Mouse (Mus musculus): Measurements from ENCODE around the gene Bspry. TPM values are rescaled to one million over a fixed set of nuclear protein-coding genes. Genes with fewer than 3 reads are reported as not detected.

Bspry gene
- polyA plus RNA-seq, 1 experiment from 2014 or later, result 2.6 TPM

GRCm38 (mm10) chr4:62519849-62520233 is 40.0 kb downstream of the Bspry start, which contains the start of gene Alad:
Gene Alad (minus strand): TSS chr4:62519918.
- peak within 1 kb of the TSS; percentile 88 for H3K27ac ChIP-seq (replicated peaks)
- WGBS, result under 1% methylated on average over 37 of the region's 37 CpGs
- peaks cover 25% of the 10 kb centered on the region for H3K36me3 ChIP-seq (replicated peaks)
- H3K9me3 ChIP-seq, result no peaks in the 10 kb centered on the region
- peak within 1 kb of the TSS; percentile 71 for H3K4me3 ChIP-seq
- DNase-seq (ENCODE audit: low spot score), result peak; percentile 92
- no peaks in the 10 kb centered on the region for H3K27me3 ChIP-seq (replicated peaks; ENCODE audit: low read depth, poor library complexity, severe bottlenecking)
- H3K4me1 ChIP-seq, result peaks cover 66% of the 10 kb centered on the region

GRCm38 (mm10) chr4:62520892-62521400 is 41.1 kb downstream of the Bspry start:
- Histone ChIP-seq H3K27ac (replicated peaks) (no peak overlapping the region), H3K4me3 (no peak overlapping the region; the same call in 1 of the 2 replicates), H3K4me1 (peaks cover 60% of the 10 kb centered on the region), H3K9me3 (no peaks in the 10 kb centered on the region), H3K36me3 (replicated peaks) (peaks cover 25% of the 10 kb centered on the region), H3K27me3 (replicated peaks; ENCODE audit: low read depth, poor library complexity, severe bottlenecking) (no peaks in the 10 kb centered on the region)
- DNase-seq (ENCODE audit: low spot score), result no peak
- 95% methylated on average over 2 of the region's 2 CpGs for WGBS

- under 1% methylated on average over 59 of the region's 59 CpGs for WGBS
- peak within 1 kb of the TSS; percentile 92 for H3K4me3 ChIP-seq
- no peaks in the 10 kb centered on the region for H3K9me3 ChIP-seq
- no peaks in the 10 kb centered on the region for H3K27me3 ChIP-seq (replicated peaks; ENCODE audit: low read depth, poor library complexity, severe bottlenecking)
- peak within 1 kb of the TSS; percentile 98 for H3K27ac ChIP-seq (replicated peaks)
- H3K4me1 ChIP-seq, result peaks cover 23% of the 10 kb centered on the region
- H3K36me3 ChIP-seq (replicated peaks), result peaks cover 25% of the 10 kb centered on the region
- DNase-seq (ENCODE audit: low spot score), result peak; percentile 97
Observed at GRCm38 (mm10) chr4:62524651-62525488, 45.0 kb downstream of the Bspry start, which contains the start of the genes Pole3 and 4933430I17Rik. Gene Pole3 (minus strand): TSS chr4:62525068. Gene 4933430I17Rik (plus strand): TSS chr4:62525369.

- WGBS, result 2% methylated on average over 10 of the region's 10 CpGs
- Histone ChIP-seq H3K4me1 (peaks cover 17% of the 10 kb centered on the region), H3K36me3 (replicated peaks) (peaks cover 25% of the 10 kb centered on the region), H3K27me3 (replicated peaks; ENCODE audit: low read depth, poor library complexity, severe bottlenecking) (no peaks in the 10 kb centered on the region), H3K4me3 (peak overlapping the region; percentile 92), H3K27ac (replicated peaks) (peak overlapping the region; percentile 98; the same call in 1 of the 2 replicates), H3K9me3 (no peaks in the 10 kb centered on the region)
- DNase-seq (ENCODE audit: low spot score), result no peak
Observed at GRCm38 (mm10) chr4:62525489-62525811, 45.6 kb downstream of the Bspry start.

- DNase-seq (ENCODE audit: low spot score), result no peak
- Histone ChIP-seq H3K4me3 (no peak overlapping the region), H3K9me3 (no peaks in the 10 kb centered on the region), H3K27ac (replicated peaks) (no peak overlapping the region), H3K36me3 (replicated peaks) (peaks cover 25% of the 10 kb centered on the region), H3K4me1 (peaks cover 21% of the 10 kb centered on the region), H3K27me3 (replicated peaks; ENCODE audit: low read depth, poor library complexity, severe bottlenecking) (no peaks in the 10 kb centered on the region)
- 67% methylated on average over 2 of the region's 2 CpGs for WGBS
Observed at GRCm38 (mm10) chr4:62526256-62526655, 46.4 kb downstream of the Bspry start.

- Histone ChIP-seq H3K4me3 (no peak overlapping the region), H3K27me3 (replicated peaks; ENCODE audit: low read depth, poor library complexity, severe bottlenecking) (no peaks in the 10 kb centered on the region), H3K9me3 (no peaks in the 10 kb centered on the region), H3K36me3 (replicated peaks) (peaks cover 13% of the 10 kb centered on the region), H3K4me1 (peaks cover 21% of the 10 kb centered on the region), H3K27ac (replicated peaks) (no peak overlapping the region)
- WGBS, result 81% methylated on average over 4 of the region's 4 CpGs
- no peak for DNase-seq (ENCODE audit: low spot score)
Observed at GRCm38 (mm10) chr4:62527655-62528054, 47.8 kb downstream of the Bspry start.

- H3K4me3 ChIP-seq, result no peak overlapping the region
- H3K36me3 ChIP-seq (replicated peaks), result no peaks in the 10 kb centered on the region
- H3K4me1 ChIP-seq, result peaks cover 6% of the 10 kb centered on the region; the same call in 1 of the 2 replicates
- H3K9me3 ChIP-seq, result no peaks in the 10 kb centered on the region
- no peak overlapping the region; the same call in 1 of the 2 replicates for H3K27ac ChIP-seq (replicated peaks)
- no peak for DNase-seq (ENCODE audit: low spot score)
- WGBS, result 80% methylated on average over 6 of the region's 6 CpGs
- no peaks in the 10 kb centered on the region for H3K27me3 ChIP-seq (replicated peaks; ENCODE audit: low read depth, poor library complexity, severe bottlenecking)
Observed at GRCm38 (mm10) chr4:62533729-62534128, 53.9 kb downstream of the Bspry start.

- Histone ChIP-seq H3K27me3 (replicated peaks; ENCODE audit: low read depth, poor library complexity, severe bottlenecking) (no peaks in the 10 kb centered on the region), H3K9me3 (no peaks in the 10 kb centered on the region), H3K36me3 (replicated peaks) (no peaks in the 10 kb centered on the region), H3K4me3 (no peak overlapping the region), H3K27ac (replicated peaks) (no peak overlapping the region), H3K4me1 (no peaks in the 10 kb centered on the region)
- DNase-seq (ENCODE audit: low spot score), result no peak
- 72% methylated on average over 3 of the region's 3 CpGs for WGBS
Observed at GRCm38 (mm10) chr4:62541802-62542201, 61.9 kb downstream of the Bspry start.

- DNase-seq (ENCODE audit: low spot score), result no peak
- 88% methylated on average over 6 of the region's 6 CpGs for WGBS
- Histone ChIP-seq H3K4me3 (no peak overlapping the region), H3K4me1 (no peaks in the 10 kb centered on the region), H3K27ac (replicated peaks) (no peak overlapping the region), H3K9me3 (no peaks in the 10 kb centered on the region), H3K36me3 (replicated peaks) (no peaks in the 10 kb centered on the region), H3K27me3 (replicated peaks; ENCODE audit: low read depth, poor library complexity, severe bottlenecking) (no peaks in the 10 kb centered on the region)
Observed at GRCm38 (mm10) chr4:62543782-62544181, 63.9 kb downstream of the Bspry start.

- no peaks in the 10 kb centered on the region for H3K9me3 ChIP-seq
- no peak for DNase-seq (ENCODE audit: low spot score)
- H3K36me3 ChIP-seq (replicated peaks), result no peaks in the 10 kb centered on the region
- H3K4me1 ChIP-seq, result no peaks in the 10 kb centered on the region
- H3K27ac ChIP-seq (replicated peaks), result no peak overlapping the region
- H3K27me3 ChIP-seq (replicated peaks; ENCODE audit: low read depth, poor library complexity, severe bottlenecking), result no peaks in the 10 kb centered on the region
- no peak overlapping the region for H3K4me3 ChIP-seq
Observed at GRCm38 (mm10) chr4:62544801-62545200, 64.9 kb downstream of the Bspry start.

Other genes with a start within 250 kb of the Bspry start
- gene Zfp37, start 249.0 kb upstream of the Bspry start, polyA plus RNA-seq (2016; fragmentation: Nextera tagmentation; extraction: Ambion mirVana), result 18.7 and 19.8 TPM in 2 replicates
- 10.2 and 10.7 TPM in 2 replicates for gene Slc31a2, start 217.5 kb upstream of the Bspry start, polyA plus RNA-seq (2016; fragmentation: Nextera tagmentation; extraction: Ambion mirVana)
- gene Fkbp15, start 119.5 kb upstream of the Bspry start, polyA plus RNA-seq (2016; fragmentation: Nextera tagmentation; extraction: Ambion mirVana), result 18.0 and 18.1 TPM in 2 replicates
- 45.5 and 48.0 TPM in 2 replicates for gene Slc31a1, start 119.3 kb upstream of the Bspry start, polyA plus RNA-seq (2016; fragmentation: Nextera tagmentation; extraction: Ambion mirVana)
- gene Cdc26, start 71.4 kb upstream of the Bspry start, polyA plus RNA-seq (2016; fragmentation: Nextera tagmentation; extraction: Ambion mirVana), result 207 and 215 TPM in 2 replicates
- 37.1 and 37.2 TPM in 2 replicates for gene Prpf4, start 71.3 kb upstream of the Bspry start, polyA plus RNA-seq (2016; fragmentation: Nextera tagmentation; extraction: Ambion mirVana)
- gene Rnf183, start 44.8 kb upstream of the Bspry start, polyA plus RNA-seq (2016; fragmentation: Nextera tagmentation; extraction: Ambion mirVana), result not detected in 2 replicates
- gene Wdr31, start 9.2 kb upstream of the Bspry start, polyA plus RNA-seq (2016; fragmentation: Nextera tagmentation; extraction: Ambion mirVana), result 9.9 and 11.0 TPM in 2 replicates
- 11.0 and 13.2 TPM in 2 replicates for gene Hdhd3, start 23.4 kb downstream of the Bspry start, polyA plus RNA-seq (2016; fragmentation: Nextera tagmentation; extraction: Ambion mirVana)
- gene Alad, start 39.9 kb downstream of the Bspry start, polyA plus RNA-seq (2016; fragmentation: Nextera tagmentation; extraction: Ambion mirVana), result 106 and 114 TPM in 2 replicates
- 117 and 120 TPM in 2 replicates for gene Pole3, start 45.0 kb downstream of the Bspry start, polyA plus RNA-seq (2016; fragmentation: Nextera tagmentation; extraction: Ambion mirVana)
- 1.1 and 1.3 TPM in 2 replicates for gene 4933430I17Rik, start 45.3 kb downstream of the Bspry start, polyA plus RNA-seq (2016; fragmentation: Nextera tagmentation; extraction: Ambion mirVana)
- 35.4 and 35.5 TPM in 2 replicates for gene Rgs3, start 79.8 kb downstream of the Bspry start, polyA plus RNA-seq (2016; fragmentation: Nextera tagmentation; extraction: Ambion mirVana)